27 mouse cellular contexts compared by ENCODE assay signal in the genomic region with DNA sequence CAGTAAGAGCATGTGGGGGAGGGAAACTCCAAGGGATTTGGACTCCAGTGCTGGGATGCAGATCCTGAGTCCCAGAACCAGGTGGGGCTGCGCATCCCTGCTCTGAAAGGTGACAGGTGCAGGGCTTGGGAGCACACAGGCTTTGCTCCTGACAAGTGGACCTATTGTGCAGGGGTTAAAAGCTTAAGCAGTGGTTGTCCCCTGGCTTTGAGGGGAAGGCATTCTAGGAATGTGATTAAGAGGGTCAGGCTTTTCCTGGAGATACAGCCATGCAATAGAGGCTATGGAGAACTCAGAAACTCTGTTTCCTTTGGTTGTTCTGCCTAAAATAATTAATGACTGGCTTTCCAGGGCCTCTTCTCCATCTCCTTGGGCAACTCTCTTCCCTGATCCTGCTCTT. TPM values are rescaled to one million over a fixed set of nuclear protein-coding genes. Genes with fewer than 3 reads are reported as not detected.
DNase-seq lines count a peak whose midpoint lies in the region; ATAC-seq and TF ChIP-seq lines count a peak whose summit lies in the region.
"Had no signal": no experiment of that assay in that cellular context is flagged by ENCODE, and none has a peak within 500 bp of the region (broad histone marks: within the 10 kb centered on the region; RNA-seq: fewer than 3 reads in every experiment).

No protein-coding gene starts in this region.

- H3K9me3 ChIP-seq in heart, embryonic 15.5 days (replicated peaks): no peaks in the 10 kb centered on the region
- no peaks in the 10 kb centered on the region for H3K9me3 ChIP-seq in lung, postnatal 0 days (ENCODE audit: low read length)
- H3K9me3 ChIP-seq in forebrain, postnatal 0 days (ENCODE audit: low read length): no peaks in the 10 kb centered on the region
- H3K9me3 ChIP-seq: hindbrain, embryonic 12.5 days; kidney, embryonic 15.5 days; stomach, embryonic 15.5 days had no signal

- DNase-seq in heart, adult 2 months: no peak
- DNase-seq in heart, postnatal 36 days: no peak
- no peak for DNase-seq in heart, adult 11 months
- peak; percentile 15 for DNase-seq in lung, postnatal 0 days (ENCODE audit: low spot score)
- DNase-seq in lung, postnatal 10 days: no peak
- DNase-seq in forebrain, postnatal 0 days: no peak
- DNase-seq: adrenal gland, adult 8-10 months; cerebellum, adult 18-20 months; cerebellum, postnatal 25 days; liver, postnatal 0 days; thymus, postnatal 25 days had no signal

- H3K27ac ChIP-seq in heart, adult 2 months: peak overlapping the region; percentile 76
- H3K27ac ChIP-seq in heart, embryonic 15.5 days: peak overlapping the region; percentile 72
- no peak overlapping the region for H3K27ac ChIP-seq in lung, postnatal 0 days (ENCODE audit: low read length)
- no peak overlapping the region for H3K27ac ChIP-seq in forebrain, postnatal 0 days (ENCODE audit: low read depth, low read length)
- H3K27ac ChIP-seq: hindbrain, embryonic 12.5 days; kidney, embryonic 15.5 days; limb, embryonic 12.5 days; stomach, embryonic 15.5 days had no signal

- H3K4me2 ChIP-seq in heart, embryonic 15.5 days: peak overlapping the region; percentile 62
- no peak overlapping the region for H3K4me2 ChIP-seq in lung, postnatal 0 days (replicated peaks; ENCODE audit: low read depth, low read length)
- no peak overlapping the region for H3K4me2 ChIP-seq in forebrain, postnatal 0 days (ENCODE audit: low read depth)
- H3K4me2 ChIP-seq: hindbrain, embryonic 12.5 days; kidney, embryonic 15.5 days; limb, embryonic 12.5 days; liver, embryonic 11.5 days; midbrain, embryonic 11.5 days; stomach, embryonic 15.5 days had no signal

- no peak overlapping the region for H3K4me3 ChIP-seq in heart, adult 2 months
- H3K4me3 ChIP-seq in heart, embryonic 15.5 days: peak overlapping the region; percentile 43; the same call in 1 of the 2 replicates
- no peak overlapping the region for H3K4me3 ChIP-seq in lung, postnatal 0 days (ENCODE audit: low read depth, low read length)
- H3K4me3 ChIP-seq in forebrain, postnatal 0 days (ENCODE audit: low read depth, low read length): no peak overlapping the region
- H3K4me3 ChIP-seq: hindbrain, embryonic 12.5 days; kidney, embryonic 15.5 days; limb, embryonic 12.5 days; stomach, embryonic 15.5 days had no signal

- TF ChIP-seq POLR2A in heart, adult 2 months (IDR thresholded peaks at IDR 0.05; ENCODE audit: insufficient read depth, low read depth, low read length): no peak

- intact Hi-C loops in heart, adult 2 months (cut with DNase I): no loop called here
- intact Hi-C loops in heart, postnatal 36 days (cut with DNase I): no loop called here

- H3K36me3 ChIP-seq in heart, adult 2 months (ENCODE audit: control insufficient read depth, insufficient read depth, low read length): no peaks in the 10 kb centered on the region
- H3K36me3 ChIP-seq in heart, embryonic 15.5 days: no peaks in the 10 kb centered on the region
- H3K36me3 ChIP-seq in lung, postnatal 0 days (ENCODE audit: insufficient read depth, low read length): no peaks in the 10 kb centered on the region
- no peaks in the 10 kb centered on the region for H3K36me3 ChIP-seq in forebrain, postnatal 0 days (ENCODE audit: insufficient read depth)
- H3K36me3 ChIP-seq: hindbrain, embryonic 12.5 days; kidney, embryonic 15.5 days; limb, embryonic 12.5 days; stomach, embryonic 15.5 days had no signal

- H3K79me2 ChIP-seq in heart, adult 2 months (replicated peaks; ENCODE audit: control insufficient read depth, insufficient read depth, low read length): no peaks in the 10 kb centered on the region

- no peak for TF ChIP-seq EP300 in heart, adult 2 months (IDR thresholded peaks at IDR 0.05; ENCODE audit: insufficient read depth, low read depth, low read length)
- no peak for TF ChIP-seq EP300 in lung, postnatal 0 days (IDR thresholded peaks at IDR 0.05)

- no peaks in the 10 kb centered on the region for H3K27me3 ChIP-seq in heart, adult 2 months (ENCODE audit: control insufficient read depth, insufficient read depth, low read length)
- H3K27me3 ChIP-seq in heart, embryonic 15.5 days: no peaks in the 10 kb centered on the region
- H3K27me3 ChIP-seq in lung, postnatal 0 days (replicated peaks; ENCODE audit: insufficient read depth, low read length): no peaks in the 10 kb centered on the region
- H3K27me3 ChIP-seq in forebrain, postnatal 0 days (ENCODE audit: insufficient read depth, low read length): no peaks in the 10 kb centered on the region
- H3K27me3 ChIP-seq: hindbrain, embryonic 12.5 days; kidney, embryonic 15.5 days; limb, embryonic 12.5 days; Patski; stomach, embryonic 15.5 days had no signal

- WGBS in heart, adult 2 months: 90% methylated on average over 1 of the region's 1 CpGs
- 76% methylated on average over 1 of the region's 1 CpGs for WGBS in heart, embryonic 15.5 days
- WGBS in lung, postnatal 0 days: 73% methylated on average over 1 of the region's 1 CpGs
- 61% methylated on average over 1 of the region's 1 CpGs for WGBS in forebrain, postnatal 0 days

- TF ChIP-seq CTCF in heart, adult 2 months (IDR thresholded peaks at IDR 0.05): no peak
- TF ChIP-seq CTCF in lung, postnatal 0 days (IDR thresholded peaks at IDR 0.05): no peak
- no peak for TF ChIP-seq CTCF in forebrain, postnatal 0 days (IDR thresholded peaks at IDR 0.05; ENCODE audit: low read depth)

- peaks cover 1% of the 10 kb centered on the region for H3K4me1 ChIP-seq in heart, adult 2 months (ENCODE audit: control insufficient read depth, insufficient read depth, low read length)
- H3K4me1 ChIP-seq in heart, embryonic 15.5 days (replicated peaks): peaks cover 40% of the 10 kb centered on the region
- no peaks in the 10 kb centered on the region for H3K4me1 ChIP-seq in lung, postnatal 0 days (ENCODE audit: insufficient read depth, low read depth, low read length)
- no peaks in the 10 kb centered on the region for H3K4me1 ChIP-seq in forebrain, postnatal 0 days (ENCODE audit: insufficient read depth)
- H3K4me1 ChIP-seq: hindbrain, embryonic 12.5 days; stomach, embryonic 15.5 days had no signal

- no peak overlapping the region for H3K9ac ChIP-seq in heart, adult 2 months (ENCODE audit: low read depth, low read length)
- H3K9ac ChIP-seq in heart, embryonic 15.5 days: peak overlapping the region; percentile 26; the same call in 1 of the 2 replicates
- no peak overlapping the region for H3K9ac ChIP-seq in lung, postnatal 0 days (replicated peaks; ENCODE audit: low read depth)
- no peak overlapping the region for H3K9ac ChIP-seq in forebrain, postnatal 0 days
- H3K9ac ChIP-seq: hindbrain, embryonic 12.5 days; kidney, embryonic 15.5 days; liver, postnatal 0 days; stomach, embryonic 15.5 days had no signal

- no peak for ATAC-seq in heart, embryonic 15.5 days (replicated peaks; ENCODE audit: insufficient number of reproducible peaks, insufficient read depth, low FRiP score, low read depth)
- no peak for ATAC-seq in lung, postnatal 0 days
- no peak for ATAC-seq in forebrain, postnatal 0 days
- ATAC-seq: activated CD4-positive, CD25-positive, alpha-beta regulatory T cell, adult 4 months; intestine, postnatal 0 days; liver, postnatal 0 days; Patski had no signal

RNA-seq across cellular contexts. Expression of a gene that starts 0.6 kb away (rescaled TPM):
- total RNA-seq in heart, adult 2 months (2021): 10 to 100 TPM; 18.2 to 19.8 TPM
- 51.7 and 70.8 TPM in 2 replicates for polyA plus RNA-seq in heart, adult 2 months (2012; rRNA removed)
- total RNA-seq in heart, postnatal 36 days (2021): 10 to 100 TPM; 22.8 to 23.2 TPM
- 10.2 and 11.9 TPM in 2 replicates for polyA plus RNA-seq in heart, embryonic 15.5 days (2015; fragmentation: Nextera tagmentation; extraction: Ambion mirVana)
- polyA plus RNA-seq in lung, postnatal 0 days (2015; fragmentation: Nextera tagmentation; extraction: Ambion mirVana): 0.17 and 0.38 TPM in 2 replicates
- total RNA-seq in forebrain, postnatal 0 days (2014; rRNA removed): 1.1 and 1.3 TPM in 2 replicates
- 1.2 and 1.6 TPM in 2 replicates for polyA plus RNA-seq in forebrain, postnatal 0 days (2015; fragmentation: Nextera tagmentation; extraction: Ambion mirVana)
- total RNA-seq: megakaryocyte progenitor cell, adult 5-6 weeks had no signal
- polyA plus RNA-seq: activated CD4-positive, CD25-positive, alpha-beta regulatory T cell, adult 4 months; embryonic facial prominence, embryonic 11.5 days; limb, embryonic 12.5 days; liver, postnatal 0 days; Patski had no signal

RNA-seq across cellular contexts. Expression of a gene that starts 41.4 kb away (rescaled TPM):
- total RNA-seq in heart, adult 2 months (2021): 10 to 100 TPM; 19.9 to 72.0 TPM
- polyA plus RNA-seq in heart, adult 2 months (2012; rRNA removed): 9.7 and 19.2 TPM in 2 replicates
- 10 to 100 TPM; 23.4 to 29.7 TPM for total RNA-seq in heart, postnatal 36 days (2021)
- polyA plus RNA-seq in heart, embryonic 15.5 days (2015; fragmentation: Nextera tagmentation; extraction: Ambion mirVana): 0.13 TPM in 1 of 2 replicates, not detected in the other
- polyA plus RNA-seq in lung, postnatal 0 days (2015; fragmentation: Nextera tagmentation; extraction: Ambion mirVana): 194 and 256 TPM in 2 replicates
- not detected in 2 replicates for total RNA-seq in forebrain, postnatal 0 days (2014; rRNA removed)
- 0.13 TPM in 1 of 2 replicates, not detected in the other for polyA plus RNA-seq in forebrain, postnatal 0 days (2015; fragmentation: Nextera tagmentation; extraction: Ambion mirVana)
- total RNA-seq: ES-E14; left cerebral cortex, postnatal 14 days; megakaryocyte progenitor cell, adult 5-6 weeks; midbrain, postnatal 0 days had no signal
- polyA plus RNA-seq: activated CD4-positive, CD25-positive, alpha-beta regulatory T cell, adult 4 months; hindbrain, embryonic 12.5 days; limb, embryonic 12.5 days; midbrain, postnatal 0 days; neural tube, embryonic 14.5 days had no signal

Comparison
In these comparisons a context has a peak if more than half of its experiments do, and no peak if none do; other contexts are left out.
1. H3K27ac ChIP-seq: peak in heart, adult 2 months (single experiment) and heart, embryonic 15.5 days (single experiment); none in lung, postnatal 0 days (single experiment) and forebrain, postnatal 0 days (single experiment).